In the genomic region with DNA sequence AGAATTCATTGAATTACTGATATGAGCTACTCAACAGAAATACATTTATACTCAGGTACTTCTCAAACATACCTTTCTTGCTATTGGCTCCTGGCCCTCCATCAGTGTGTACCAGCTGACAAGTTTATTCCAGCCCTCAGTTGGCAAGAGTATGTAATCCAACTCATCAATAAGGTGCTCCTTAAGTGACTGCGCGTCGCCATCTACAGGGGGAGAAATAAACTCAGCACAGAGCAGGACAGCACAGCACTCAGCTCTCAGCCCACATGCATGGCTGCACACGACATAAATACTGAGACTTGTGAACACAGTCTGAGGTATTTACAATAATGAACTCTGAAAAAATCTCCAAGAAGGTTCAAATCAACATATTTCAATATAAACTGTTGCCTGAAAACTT, we compare ENCODE assay signal across 11 mouse cellular contexts. TPM values are rescaled to one million over a fixed set of nuclear protein-coding genes. Genes with fewer than 3 reads are reported as not detected.
A peak's percentile ranks its signal among the peaks of the same experiment; 100 is the strongest.
DNase-seq lines count a peak whose midpoint lies in the region; TF ChIP-seq lines count a peak whose summit lies in the region.
"Had no signal": no experiment of that assay in that cellular context is flagged by ENCODE, and none has a peak within 500 bp of the region (broad histone marks: within the 10 kb centered on the region; RNA-seq: fewer than 3 reads in every experiment).

No protein-coding gene starts in this region.

- no peak overlapping the region for H3K4me3 ChIP-seq in kidney, adult 2 months (ENCODE audit: insufficient read depth, low read depth, low read length)
- H3K4me3 ChIP-seq in cortical plate, adult 2 months (ENCODE audit: insufficient read depth, low read length): no peak overlapping the region
- H3K4me3 ChIP-seq: embryonic facial prominence, embryonic 12.5 days; lung, embryonic 15.5 days had no signal

- no peak for DNase-seq in kidney, adult 2 months
- no peak for DNase-seq in kidney, postnatal 14 days
- DNase-seq in thymus, postnatal 0 days (ENCODE audit: low spot score): peak; percentile 26
- DNase-seq in thymus, postnatal 14 days: no peak
- DNase-seq in splenic B cell, adult 2 months (ENCODE audit: low read depth, low spot score): peak; percentile 72
- no peak for DNase-seq in layer of hippocampus, adult 8-10 months (ENCODE audit: low spot score in 2 of 2)
- no peak for DNase-seq in heart, postnatal 4 days
- DNase-seq: thymus, adult 18-20 months had no signal

- H3K27me3 ChIP-seq in kidney, adult 2 months (replicated peaks; ENCODE audit: control insufficient read depth, insufficient read depth, low read length): no peaks in the 10 kb centered on the region
- H3K27me3 ChIP-seq in splenic B cell, adult 2 months (ENCODE audit: control insufficient read depth, insufficient read depth, low read length, poor library complexity, severe bottlenecking): no peaks in the 10 kb centered on the region
- H3K27me3 ChIP-seq: embryonic facial prominence, embryonic 12.5 days; lung, embryonic 15.5 days had no signal

- H3K4me1 ChIP-seq in kidney, adult 2 months (ENCODE audit: control insufficient read depth, insufficient read depth, low read length): no peaks in the 10 kb centered on the region
- H3K4me1 ChIP-seq in cortical plate, adult 2 months (ENCODE audit: control insufficient read depth, insufficient read depth, low read length): no peaks in the 10 kb centered on the region
- H3K4me1 ChIP-seq: embryonic facial prominence, embryonic 12.5 days; lung, embryonic 15.5 days had no signal

- no peak overlapping the region for H3K27ac ChIP-seq in kidney, adult 2 months (ENCODE audit: insufficient read depth, low read depth, low read length)
- H3K27ac ChIP-seq in cortical plate, adult 2 months (ENCODE audit: insufficient read depth, low read length): no peak overlapping the region
- H3K27ac ChIP-seq: embryonic facial prominence, embryonic 12.5 days; lung, embryonic 15.5 days had no signal

- TF ChIP-seq POLR2A in kidney, adult 2 months (IDR thresholded peaks at IDR 0.05; ENCODE audit: low read depth, low read length): no peak
- no peak for TF ChIP-seq POLR2A in cortical plate, adult 2 months (IDR thresholded peaks at IDR 0.05; ENCODE audit: extremely low read depth, insufficient read depth, low read length)

- TF ChIP-seq CTCF in kidney, adult 2 months (conservative IDR thresholded peaks at IDR 0.05; ENCODE audit: insufficient read depth, insufficient read length, low read depth, low read length): 0 out of 2 replicates have a peak, but pooled peaks have one; percentile 11
- peak; percentile 32 for TF ChIP-seq CTCF in cortical plate, adult 2 months (IDR thresholded peaks at IDR 0.05; ENCODE audit: extremely low read depth, insufficient read depth, low read length)

- peaks cover 4% of the 10 kb centered on the region; the same call in 1 of the 2 replicates for H3K36me3 ChIP-seq in kidney, adult 2 months (ENCODE audit: control insufficient read depth, insufficient read depth, low read length)
- H3K36me3 ChIP-seq in splenic B cell, adult 2 months (ENCODE audit: control insufficient read depth, insufficient read depth, low read length, poor library complexity, severe bottlenecking): peaks cover 16% of the 10 kb centered on the region

- 50% methylated on average over 4 of the region's 4 CpGs for WGBS in kidney, adult 2 months

RNA-seq across cellular contexts. Expression of a gene that starts 21.0 kb away (rescaled TPM):
- 7.9 and 11.4 TPM in 2 replicates for polyA plus RNA-seq in kidney, adult 2 months (2012; rRNA removed)
- 91.1 and 94.2 TPM in 2 replicates for polyA plus RNA-seq in thymus, postnatal 0 days (2015; fragmentation: Nextera tagmentation; extraction: Ambion mirVana)
- 51.8 and 51.9 TPM in 2 replicates for polyA plus RNA-seq in cortical plate, adult 2 months (2012; rRNA removed)
- total RNA-seq in layer of hippocampus, adult 8-10 months (2022): 100 to 1,000 TPM in 1 of 4 experiments, 10 to 100 TPM in 3; 89.3 to 104 (median 95.9) TPM
- total RNA-seq in heart, postnatal 4 days (2021): 10 to 100 TPM; 75.8 to 79.2 TPM

Comparison
In these comparisons a context has a peak if more than half of its experiments do, and no peak if none do; other contexts are left out.
1. DNase-seq: peak in thymus, postnatal 0 days (single experiment) and splenic B cell, adult 2 months (single experiment); none in kidney, adult 2 months (single experiment), kidney, postnatal 14 days (single experiment), thymus, postnatal 14 days (single experiment), layer of hippocampus, adult 8-10 months (0 of 2) and heart, postnatal 4 days (single experiment).